Mouse (Mus musculus) embryonic fibroblast, embryonic 13.5 days (primary cell): ENCODE data around the gene Shisa9. TPM values are rescaled to one million over a fixed set of nuclear protein-coding genes. Genes with fewer than 3 reads are reported as not detected.

ENCODE experiments used
- H3K27ac ChIP-seq: 2 replicates; pipeline ENCODE4 v1.5.1; 2012; ENCODE audit warnings: low read length, control low read depth, inconsistent platforms; ENCODE audit not compliant: insufficient read depth
- H3K4me1 ChIP-seq: 2 replicates; pipeline ENCODE4 v1.6.1; 2011; ENCODE audit warnings: low read length; ENCODE audit not compliant: control insufficient read depth, insufficient read depth
- H3K4me3 ChIP-seq: 2 replicates; pipeline ENCODE4 v1.5.1; 2011; ENCODE audit warnings: mild to moderate bottlenecking, control low read depth, low read length; ENCODE audit not compliant: insufficient read depth
- CTCF ChIP-seq: IDR thresholded peaks from 2 replicates; pipeline ENCODE4 v1.5.1; 2011; ENCODE audit warnings: mild to moderate bottlenecking, control low read depth, low read length, moderate library complexity, borderline replicate concordance; ENCODE audit not compliant: insufficient read depth
- POLR2A ChIP-seq: IDR thresholded peaks from 2 replicates; pipeline ENCODE4 v1.6.1; 2011; ENCODE audit warnings: low read depth, mild to moderate bottlenecking, control low read depth, low read length, moderate library complexity
- polyA plus RNA-seq: library from polyadenylated mRNA; stranded (reverse); fragments of >200 nt; gene quantifications from 2 replicates; pipeline ENCODE4 v1.2.4, GENCODE M21; 2011; ENCODE audit warnings: low read depth; ENCODE audit not compliant: missing spikeins, insufficient read length

Shisa9 gene
- polyA plus RNA-seq, 1 experiment = not detected

GRCm38 (mm10) chr16:12040935-12041334 is 57.0 kb downstream of the Shisa9 start:
- no peak for TF ChIP-seq CTCF
- TF ChIP-seq POLR2A = no peak
- Histone ChIP-seq H3K4me1 (peaks cover 10% of the 10 kb centered on the region), H3K4me3 (no peak overlapping the region), H3K27ac (no peak overlapping the region)

GRCm38 (mm10) chr16:12052051-12052450 is 68.1 kb downstream of the Shisa9 start:
- TF ChIP-seq POLR2A (no peak), CTCF (no peak)
- H3K27ac ChIP-seq = no peak overlapping the region
- H3K4me1 ChIP-seq = no peaks in the 10 kb centered on the region
- H3K4me3 ChIP-seq = no peak overlapping the region

GRCm38 (mm10) chr16:12072573-12072972 is 88.7 kb downstream of the Shisa9 start:
- no peak overlapping the region for H3K27ac ChIP-seq
- H3K4me1 ChIP-seq = no peaks in the 10 kb centered on the region
- TF ChIP-seq POLR2A = no peak
- TF ChIP-seq CTCF = no peak
- no peak overlapping the region for H3K4me3 ChIP-seq

DNA sequence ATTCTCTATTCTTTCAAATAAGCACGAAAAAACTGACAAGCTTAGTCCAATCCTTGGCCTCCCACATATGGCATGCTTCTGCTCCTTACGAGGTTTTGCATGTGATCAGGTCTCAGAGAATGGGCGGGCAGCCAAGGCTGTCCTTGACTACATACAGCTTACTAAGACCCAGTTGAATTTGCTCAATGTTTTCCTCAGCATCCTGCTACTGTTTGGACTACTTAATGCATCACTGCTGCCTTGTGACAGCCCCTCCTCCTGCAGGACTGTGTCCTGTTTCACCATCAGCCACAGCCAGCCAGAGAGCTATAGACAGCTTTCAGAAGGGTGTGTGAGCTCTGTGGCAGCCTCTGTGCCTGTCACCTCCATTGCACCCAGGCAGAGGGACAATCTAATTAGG is 92.4 kb downstream of the Shisa9 start:
- no peaks in the 10 kb centered on the region for H3K4me1 ChIP-seq
- H3K27ac ChIP-seq = no peak overlapping the region
- H3K4me3 ChIP-seq = no peak overlapping the region
- no peak for TF ChIP-seq CTCF
- TF ChIP-seq POLR2A = no peak

GRCm38 (mm10) chr16:12076700-12077099 is 92.8 kb downstream of the Shisa9 start:
- TF ChIP-seq CTCF = no peak
- no peak for TF ChIP-seq POLR2A
- no peak overlapping the region for H3K4me3 ChIP-seq
- no peak overlapping the region for H3K27ac ChIP-seq
- no peaks in the 10 kb centered on the region for H3K4me1 ChIP-seq

- H3K4me3 ChIP-seq = no peak overlapping the region
- H3K4me1 ChIP-seq = no peaks in the 10 kb centered on the region
- no peak overlapping the region for H3K27ac ChIP-seq
- TF ChIP-seq POLR2A = no peak
- no peak for TF ChIP-seq CTCF
Observed at GRCm38 (mm10) chr16:12083082-12083481, 99.2 kb downstream of the Shisa9 start.

DNA sequence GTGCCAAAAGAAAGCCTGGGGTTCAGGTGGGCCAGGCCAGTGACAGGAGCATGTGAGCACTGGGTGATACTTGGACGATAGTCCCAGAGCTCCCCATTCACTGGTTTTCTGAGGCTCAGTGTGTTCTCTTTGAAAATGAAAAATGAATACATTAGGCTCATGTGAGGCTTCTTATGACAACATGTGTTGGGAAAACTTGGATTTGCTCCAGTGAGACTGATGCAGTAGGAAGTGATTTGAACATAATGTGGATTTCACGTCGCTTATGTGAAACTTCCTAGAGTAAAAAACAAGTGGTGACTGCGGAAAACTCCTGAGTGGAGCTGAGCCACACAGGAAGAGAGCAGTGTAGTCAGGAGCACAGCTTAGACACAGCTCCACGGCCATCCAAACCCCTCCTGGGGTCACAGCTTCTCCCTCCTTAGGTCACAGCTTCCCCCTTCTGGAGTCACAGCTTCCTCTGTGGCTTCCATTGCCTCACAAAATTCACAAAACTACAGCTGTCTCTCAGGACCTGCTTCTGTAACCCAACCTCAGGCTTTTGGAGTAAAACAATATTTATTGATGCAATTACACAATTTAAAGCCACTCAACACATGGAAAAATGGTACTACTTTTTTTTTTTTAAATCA is 106.8 kb downstream of the Shisa9 start:
- no peak overlapping the region for H3K4me3 ChIP-seq
- TF ChIP-seq POLR2A (no peak), CTCF (no peak)
- no peaks in the 10 kb centered on the region for H3K4me1 ChIP-seq
- no peak overlapping the region for H3K27ac ChIP-seq

DNA sequence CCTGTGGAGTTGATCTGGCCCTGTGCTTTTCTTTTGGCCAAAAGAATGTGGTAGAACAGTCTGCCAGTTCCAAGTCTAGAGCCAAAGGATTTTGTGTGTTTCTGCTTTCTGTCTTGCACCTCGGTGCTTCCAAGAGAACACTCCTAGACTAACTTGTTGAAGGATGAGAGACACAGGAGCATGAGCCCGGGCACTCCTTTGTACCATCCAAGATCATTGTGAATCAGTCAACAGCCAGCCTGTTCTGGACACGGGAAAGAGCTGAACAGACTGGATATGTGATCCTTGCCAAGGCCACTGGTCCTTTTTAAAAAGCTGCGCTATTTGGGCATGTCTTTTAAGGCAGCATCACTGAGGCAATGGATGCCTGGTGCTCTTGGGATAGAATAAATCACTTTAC is 109.3 kb downstream of the Shisa9 start:
- Histone ChIP-seq H3K27ac (no peak overlapping the region), H3K4me3 (no peak overlapping the region), H3K4me1 (no peaks in the 10 kb centered on the region)
- TF ChIP-seq CTCF = no peak
- no peak for TF ChIP-seq POLR2A

DNA sequence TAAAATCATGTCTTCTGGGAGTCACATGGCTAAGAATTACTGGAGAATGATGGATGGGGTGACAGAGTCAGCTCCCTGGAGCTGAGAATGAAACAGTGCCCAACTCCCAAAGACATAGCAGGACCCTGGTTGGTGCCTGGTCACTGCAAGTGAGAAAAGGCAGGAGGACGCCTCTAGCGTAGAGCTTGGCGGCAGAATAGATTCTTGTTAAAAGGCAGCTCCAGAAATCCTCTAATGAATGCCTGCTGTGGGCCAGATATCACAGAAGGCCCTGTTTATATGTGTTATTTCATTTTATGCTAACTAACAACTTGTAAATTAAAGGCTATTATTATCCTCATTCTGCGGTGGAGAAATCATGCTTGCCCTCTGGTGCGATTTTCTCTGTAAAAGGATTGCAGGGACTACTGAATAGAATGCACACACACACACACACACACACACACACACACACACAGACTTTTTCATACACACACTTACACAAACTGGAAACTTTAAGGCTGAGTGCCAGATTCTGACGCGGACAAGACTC is 110.9 kb downstream of the Shisa9 start:
- Histone ChIP-seq H3K4me1 (no peaks in the 10 kb centered on the region), H3K27ac (no peak overlapping the region), H3K4me3 (no peak overlapping the region)
- no peak for TF ChIP-seq CTCF
- no peak for TF ChIP-seq POLR2A

- Histone ChIP-seq H3K27ac (no peak overlapping the region), H3K4me3 (no peak overlapping the region), H3K4me1 (no peaks in the 10 kb centered on the region)
- TF ChIP-seq POLR2A = no peak
- TF ChIP-seq CTCF = no peak
Observed at GRCm38 (mm10) chr16:12095365-12095764, 111.5 kb downstream of the Shisa9 start.

- no peak overlapping the region for H3K4me3 ChIP-seq
- H3K27ac ChIP-seq = no peak overlapping the region
- no peak for TF ChIP-seq POLR2A
- TF ChIP-seq CTCF = no peak
- H3K4me1 ChIP-seq = no peaks in the 10 kb centered on the region
Observed at GRCm38 (mm10) chr16:12108436-12108835, 124.5 kb downstream of the Shisa9 start.
